Mouse (Mus musculus): Measurements from ENCODE around the gene Heca. TPM values are rescaled to one million over a fixed set of nuclear protein-coding genes. Genes with fewer than 3 reads are reported as not detected.
"Not testable (repeated sequence)": the region's sequence is repeated elsewhere in the genome, so short reads cannot be mapped to it uniquely, and the experiment has no call there.

Heca gene
- polyA plus RNA-seq (2016; fragmentation: Nextera tagmentation; extraction: Ambion mirVana) = 4.6 and 5.2 TPM in 2 replicates

GRCm38 (mm10) chr10:17947960-17948730, at the start of gene Heca:
Gene Heca, minus strand, starts transcription at chr10:17948067.
- WGBS = 8% methylated on average over 47 of the region's 50 CpGs
- Histone ChIP-seq H3K4me2 (peak within 1 kb of the TSS; percentile 71), H3K4me3 (peak within 1 kb of the TSS; percentile 86), H3K9ac (peak within 1 kb of the TSS; percentile 99), H3K27ac (ENCODE audit: poor library complexity, severe bottlenecking) (peak within 1 kb of the TSS; percentile 90), H3K27me3 (replicated peaks) (no peaks in the 10 kb centered on the region), H3K4me1 (replicated peaks) (peaks cover 5% of the 10 kb centered on the region), H3K9me3 (replicated peaks) (no peaks in the 10 kb centered on the region), H3K36me3 (peaks cover under 1% of the 10 kb centered on the region; the same call in 1 of the 2 replicates)
- peak; percentile 96 for ATAC-seq (ENCODE audit: insufficient number of reproducible peaks, low FRiP score)

- no peak overlapping the region for H3K9ac ChIP-seq
Measured at GRCm38 (mm10) chr10:17990576-17990975, 42.7 kb upstream of the Heca start.

GRCm38 (mm10) chr10:17989136-17989535, 41.3 kb upstream of the Heca start:
- no peaks in the 10 kb centered on the region for H3K4me1 ChIP-seq (replicated peaks)
- H3K9me3 ChIP-seq (replicated peaks) = no peaks in the 10 kb centered on the region
- no peaks in the 10 kb centered on the region for H3K36me3 ChIP-seq
- H3K4me2 ChIP-seq = no peak overlapping the region
- H3K27me3 ChIP-seq (replicated peaks) = no peaks in the 10 kb centered on the region
- H3K9ac ChIP-seq = no peak overlapping the region
- ATAC-seq (ENCODE audit: insufficient number of reproducible peaks, low FRiP score) = no peak
- WGBS = 67% methylated on average over 6 of the region's 6 CpGs
- no peak overlapping the region for H3K4me3 ChIP-seq
- no peak overlapping the region for H3K27ac ChIP-seq (ENCODE audit: poor library complexity, severe bottlenecking)

More at GRCm38 (mm10) chr10:17990576-17990975, 42.7 kb upstream of the Heca start:
- Histone ChIP-seq H3K4me2 (no peak overlapping the region), H3K27me3 (replicated peaks) (no peaks in the 10 kb centered on the region), H3K4me3 (no peak overlapping the region), H3K4me1 (replicated peaks) (no peaks in the 10 kb centered on the region), H3K27ac (ENCODE audit: poor library complexity, severe bottlenecking) (no peak overlapping the region), H3K9me3 (replicated peaks) (no peaks in the 10 kb centered on the region), H3K36me3 (no peaks in the 10 kb centered on the region)
- no peak for ATAC-seq (ENCODE audit: insufficient number of reproducible peaks, low FRiP score)
- 72% methylated on average over 4 of the region's 4 CpGs for WGBS

GRCm38 (mm10) chr10:17987823-17988423, 40.1 kb upstream of the Heca start:
- no peak overlapping the region for H3K4me2 ChIP-seq
- no peaks in the 10 kb centered on the region for H3K4me1 ChIP-seq (replicated peaks)
- H3K9me3 ChIP-seq (replicated peaks) = no peaks in the 10 kb centered on the region
- H3K36me3 ChIP-seq = no peaks in the 10 kb centered on the region
- H3K27ac ChIP-seq (ENCODE audit: poor library complexity, severe bottlenecking) = no peak overlapping the region
- H3K9ac ChIP-seq = no peak overlapping the region
- H3K4me3 ChIP-seq = no peak overlapping the region
- no peaks in the 10 kb centered on the region for H3K27me3 ChIP-seq (replicated peaks)
- 78% methylated on average over 8 of the region's 8 CpGs for WGBS
- ATAC-seq (ENCODE audit: insufficient number of reproducible peaks, low FRiP score) = no peak

GRCm38 (mm10) chr10:17983313-17983712, 35.4 kb upstream of the Heca start:
- Histone ChIP-seq H3K27ac (ENCODE audit: poor library complexity, severe bottlenecking) (no peak overlapping the region), H3K9me3 (replicated peaks) (no peaks in the 10 kb centered on the region), H3K4me2 (no peak overlapping the region), H3K4me3 (no peak overlapping the region), H3K9ac (no peak overlapping the region), H3K4me1 (replicated peaks) (no peaks in the 10 kb centered on the region), H3K36me3 (no peaks in the 10 kb centered on the region), H3K27me3 (replicated peaks) (no peaks in the 10 kb centered on the region)
- no peak for ATAC-seq (ENCODE audit: insufficient number of reproducible peaks, low FRiP score)
- 78% methylated on average over 2 of the region's 2 CpGs for WGBS

GRCm38 (mm10) chr10:17966090-17966489, 18.2 kb upstream of the Heca start:
- H3K4me1 ChIP-seq (replicated peaks) = no peaks in the 10 kb centered on the region
- 55% methylated on average over 4 of the region's 4 CpGs for WGBS
- H3K9me3 ChIP-seq (replicated peaks) = no peaks in the 10 kb centered on the region
- no peak overlapping the region for H3K4me3 ChIP-seq
- H3K4me2 ChIP-seq = no peak overlapping the region
- no peak overlapping the region for H3K9ac ChIP-seq
- H3K27me3 ChIP-seq (replicated peaks) = no peaks in the 10 kb centered on the region
- no peak overlapping the region for H3K27ac ChIP-seq (ENCODE audit: poor library complexity, severe bottlenecking)
- no peak for ATAC-seq (ENCODE audit: insufficient number of reproducible peaks, low FRiP score)
- no peaks in the 10 kb centered on the region for H3K36me3 ChIP-seq

GRCm38 (mm10) chr10:17950761-17951160, 2.9 kb upstream of the Heca start:
- H3K27ac ChIP-seq (ENCODE audit: poor library complexity, severe bottlenecking) = no peak overlapping the region
- H3K4me1 ChIP-seq (replicated peaks) = peaks cover 5% of the 10 kb centered on the region
- no peaks in the 10 kb centered on the region for H3K36me3 ChIP-seq
- no peak overlapping the region for H3K4me2 ChIP-seq
- H3K9me3 ChIP-seq (replicated peaks) = 0 out of 2 replicates have a peak, but pooled peaks cover 6% of the 10 kb centered on the region
- no peak for ATAC-seq (ENCODE audit: insufficient number of reproducible peaks, low FRiP score)
- H3K4me3 ChIP-seq = no peak overlapping the region
- 73% methylated on average over 5 of the region's 5 CpGs for WGBS
- no peaks in the 10 kb centered on the region for H3K27me3 ChIP-seq (replicated peaks)
- H3K9ac ChIP-seq = no peak overlapping the region

GRCm38 (mm10) chr10:17947175-17947906, 526 bp downstream of the Heca start:
- Histone ChIP-seq H3K4me3 (peak overlapping the region; percentile 86), H3K4me1 (replicated peaks) (peaks cover 5% of the 10 kb centered on the region), H3K9ac (peak overlapping the region; percentile 99), H3K9me3 (replicated peaks) (no peaks in the 10 kb centered on the region), H3K36me3 (peaks cover 3% of the 10 kb centered on the region), H3K27ac (ENCODE audit: poor library complexity, severe bottlenecking) (peak overlapping the region; percentile 90), H3K4me2 (peak overlapping the region; percentile 71), H3K27me3 (replicated peaks) (no peaks in the 10 kb centered on the region)
- ATAC-seq (ENCODE audit: insufficient number of reproducible peaks, low FRiP score) = peak; percentile 71
- 3% methylated on average over 102 of the region's 110 CpGs for WGBS

GRCm38 (mm10) chr10:17946799-17947174, 1.1 kb downstream of the Heca start:
- H3K9me3 ChIP-seq (replicated peaks); H3K4me1 ChIP-seq (replicated peaks); ATAC-seq (ENCODE audit: insufficient number of reproducible peaks, low FRiP score); H3K36me3 ChIP-seq; H3K27me3 ChIP-seq (replicated peaks): not testable (repeated sequence)
- Histone ChIP-seq H3K9ac (peak overlapping the region; percentile 99), H3K4me3 (peak overlapping the region; percentile 86), H3K4me2 (peak overlapping the region; percentile 71), H3K27ac (ENCODE audit: poor library complexity, severe bottlenecking) (peak overlapping the region; percentile 90)
- WGBS = 3% methylated on average over 4 of the region's 4 CpGs

GRCm38 (mm10) chr10:17946046-17946445, 1.8 kb downstream of the Heca start:
- peaks cover 5% of the 10 kb centered on the region for H3K4me1 ChIP-seq (replicated peaks)
- peaks cover 6% of the 10 kb centered on the region for H3K36me3 ChIP-seq
- peak overlapping the region; percentile 30 for H3K4me3 ChIP-seq
- no peak overlapping the region for H3K27ac ChIP-seq (ENCODE audit: poor library complexity, severe bottlenecking)
- ATAC-seq (ENCODE audit: insufficient number of reproducible peaks, low FRiP score) = no peak
- peak overlapping the region; percentile 59 for H3K4me2 ChIP-seq
- 17% methylated on average over 3 of the region's 3 CpGs for WGBS
- H3K27me3 ChIP-seq (replicated peaks) = no peaks in the 10 kb centered on the region
- no peaks in the 10 kb centered on the region for H3K9me3 ChIP-seq (replicated peaks)
- H3K9ac ChIP-seq = peak overlapping the region; percentile 8

GRCm38 (mm10) chr10:17933622-17934021, 14.2 kb downstream of the Heca start:
- WGBS = 77% methylated on average over 2 of the region's 2 CpGs
- Histone ChIP-seq H3K4me3 (no peak overlapping the region), H3K4me1 (replicated peaks) (peaks cover 23% of the 10 kb centered on the region), H3K36me3 (no peaks in the 10 kb centered on the region), H3K27me3 (replicated peaks) (no peaks in the 10 kb centered on the region), H3K9me3 (replicated peaks) (no peaks in the 10 kb centered on the region), H3K27ac (ENCODE audit: poor library complexity, severe bottlenecking) (no peak overlapping the region), H3K9ac (no peak overlapping the region), H3K4me2 (no peak overlapping the region)
- ATAC-seq (ENCODE audit: insufficient number of reproducible peaks, low FRiP score) = no peak
